Mouse (Mus musculus) left cerebral cortex, postnatal 10 days (tissue): Measurements from ENCODE around the gene Cyp2t4. TPM values are rescaled to one million over a fixed set of nuclear protein-coding genes. Genes with fewer than 3 reads are reported as not detected.

Source experiments
- DNase-seq, 2 experiments: peaks; one replicate each; pipeline ENCODE4 v3.0.0; 2021 to 2022; ENCODE audit warnings: low spot score in 2 of 2, mixed read lengths in 1 of 2; ENCODE audit errors: extremely low spot score in 1 of 2
- intact Hi-C: fragments of 180-260 bp; cut with DNase I; formaldehyde crosslinking; loops from one replicate; pipeline ENCODE4 v1.15.1; 2025
- total RNA-seq, 2 experiments: library from RNA; stranded (reverse); gene quantifications; 2 replicates each; pipeline ENCODE4 v1.2.3; 2021

Gene Cyp2t4
- total RNA-seq, 2 experiments from 2014 or later, result not detected

DNA sequence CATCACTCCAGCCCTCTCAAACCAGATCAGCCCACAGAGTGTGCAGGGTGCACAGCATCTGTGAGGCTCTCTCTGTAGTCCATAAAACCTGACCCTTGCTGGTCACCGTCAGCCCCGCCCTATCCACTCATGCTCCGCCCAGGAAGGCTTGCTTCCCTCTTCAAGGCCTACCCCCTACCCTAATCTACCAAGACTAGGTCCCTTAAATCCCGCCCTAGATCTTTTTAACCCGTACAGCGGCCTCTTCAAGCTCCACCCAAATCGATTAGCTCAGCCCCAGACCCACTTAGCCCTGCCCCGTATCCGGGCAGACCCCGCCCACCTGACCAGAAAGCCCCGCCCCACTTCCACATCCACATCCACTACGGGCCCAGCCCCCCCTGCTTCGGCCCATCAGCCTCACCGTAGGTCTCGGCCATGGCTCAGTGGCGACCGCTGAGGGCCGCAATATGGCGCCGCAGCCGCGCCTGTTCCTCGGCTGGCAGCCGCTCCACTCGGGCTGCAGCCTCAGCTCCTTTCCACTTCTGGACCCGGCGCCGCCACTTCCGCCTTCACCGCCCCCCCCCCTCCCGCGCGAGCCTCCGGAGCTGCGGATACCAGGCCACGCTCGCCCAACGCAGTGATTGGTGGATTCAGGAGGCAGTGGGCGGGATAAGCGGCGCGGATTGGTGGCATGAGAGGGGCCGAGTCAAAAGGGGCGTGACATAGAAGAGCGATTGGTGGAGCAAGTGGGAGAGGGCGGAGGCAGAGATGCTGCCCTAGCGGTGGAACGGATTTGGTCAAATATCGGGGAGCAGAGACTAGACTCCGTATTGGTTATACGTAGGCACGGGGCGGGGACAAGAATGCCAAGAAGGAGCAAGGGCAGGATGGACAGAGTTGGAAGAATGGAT lies 25.1 kb downstream of the Cyp2t4 start, which contains the start of gene Rab4b:
Gene Rab4b, minus strand, starts transcription at position 573 of the 893 bp plus-strand sequence.
- peak; percentile 99 to 100 for DNase-seq
- intact Hi-C loops, result no loop called here

- no peak for DNase-seq
- intact Hi-C loops, result no loop called here
Measured at GRCm38 (mm10) chr7:27179217-27179918, 25.9 kb downstream of the Cyp2t4 start.

DNA sequence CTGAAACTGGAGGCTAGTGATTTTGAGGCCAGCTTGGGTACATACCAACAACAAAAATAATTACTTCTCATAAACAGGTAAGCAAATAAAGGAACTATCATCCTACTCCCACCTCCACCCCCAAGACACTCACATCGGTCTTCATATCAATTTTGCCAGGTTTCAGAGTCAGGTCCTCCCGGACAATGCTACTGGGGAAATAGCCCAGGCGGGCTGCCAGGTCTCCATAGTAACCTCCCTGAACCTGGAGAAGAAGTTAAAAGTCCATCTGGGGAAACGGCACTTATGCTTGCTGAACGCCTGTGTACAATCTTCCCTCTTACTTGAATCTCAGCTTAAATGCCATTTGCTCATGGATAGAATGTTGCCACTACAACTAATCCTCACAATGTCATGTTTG lies 26.5 kb downstream of the Cyp2t4 start:
- DNase-seq, result peak in 1 of 2 experiments; percentile 50
- intact Hi-C loops, result no loop called here

GRCm38 (mm10) chr7:27180837-27181695 lies 27.6 kb downstream of the Cyp2t4 start, which contains the start of the genes Gm21983 and Mia:
Gene Gm21983, minus strand, starts transcription at chr7:27181086.
Gene Mia, minus strand, starts transcription at chr7:27181157.
- DNase-seq, result no peak
- intact Hi-C loops, result no loop called here

GRCm38 (mm10) chr7:27182498-27182897 lies 29.0 kb downstream of the Cyp2t4 start:
- DNase-seq, result no peak
- intact Hi-C loops, result no loop called here

- intact Hi-C loops, result no loop called here
- DNase-seq, result no peak
Measured at GRCm38 (mm10) chr7:27184964-27185363, 31.4 kb downstream of the Cyp2t4 start.

DNA sequence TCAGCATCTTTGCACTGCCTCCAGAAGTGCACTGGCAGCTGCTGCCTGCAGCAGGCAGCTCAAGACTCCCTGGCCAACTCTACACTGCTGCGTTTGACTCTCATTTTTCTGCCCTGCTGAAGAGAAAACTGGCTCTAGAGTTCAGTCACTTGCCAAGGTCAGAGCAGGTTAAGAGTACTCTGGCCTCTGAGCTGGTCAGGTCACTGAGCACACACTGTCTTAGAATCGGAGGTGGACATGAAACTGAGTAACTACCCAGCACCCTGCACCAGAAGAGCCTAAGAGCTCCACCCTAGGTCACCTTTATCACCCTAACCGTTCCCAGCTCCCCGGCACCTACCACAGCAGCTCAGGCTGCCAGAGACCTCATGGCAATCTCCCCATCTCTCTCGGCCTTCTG lies 32.5 kb downstream of the Cyp2t4 start:
- intact Hi-C loops, result no loop called here

GRCm38 (mm10) chr7:27189271-27189931 lies 35.9 kb downstream of the Cyp2t4 start:
- intact Hi-C loops, result no loop called here
- DNase-seq, result no peak

More for the DNA sequence above, 32.5 kb downstream of the Cyp2t4 start:
- no peak for DNase-seq

DNA sequence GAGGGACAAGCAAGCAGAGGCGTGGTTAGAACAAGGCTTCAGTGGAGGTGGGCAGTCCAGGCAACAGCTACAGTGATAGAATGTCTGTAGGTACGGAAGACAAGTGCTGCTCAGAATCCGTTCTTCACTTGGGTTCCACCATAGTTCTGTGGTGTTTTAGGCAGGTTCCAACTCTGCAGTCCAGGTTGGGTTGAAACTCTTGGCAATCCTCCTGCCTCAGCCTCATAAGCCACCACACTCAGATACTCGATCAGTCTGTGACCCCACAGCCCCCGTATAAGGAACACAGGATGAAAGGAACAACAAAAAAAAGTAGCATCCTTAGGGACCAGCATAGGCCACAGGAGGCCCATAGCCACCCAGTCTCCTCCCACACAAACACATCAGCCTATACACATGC lies 38.9 kb downstream of the Cyp2t4 start:
- intact Hi-C loops, result no loop called here
- no peak for DNase-seq

- intact Hi-C loops, result no loop called here
- DNase-seq, result no peak
Measured at GRCm38 (mm10) chr7:27193731-27194130, 40.2 kb downstream of the Cyp2t4 start.

GRCm38 (mm10) chr7:27195681-27196611 lies 42.4 kb downstream of the Cyp2t4 start, which contains the start of the genes BC024978 and Snrpa:
Gene BC024978, plus strand, starts transcription at chr7:27195781.
Gene Snrpa, minus strand, starts transcription at chr7:27196271.
- intact Hi-C loops, result no loop called here

GRCm38 (mm10) chr7:27197136-27197535 lies 43.6 kb downstream of the Cyp2t4 start:
- intact Hi-C loops, result no loop called here

More at GRCm38 (mm10) chr7:27195681-27196611, 42.4 kb downstream of the Cyp2t4 start, which contains the start of the genes BC024978 and Snrpa:
- DNase-seq, result peak; percentile 97 to 99

DNA sequence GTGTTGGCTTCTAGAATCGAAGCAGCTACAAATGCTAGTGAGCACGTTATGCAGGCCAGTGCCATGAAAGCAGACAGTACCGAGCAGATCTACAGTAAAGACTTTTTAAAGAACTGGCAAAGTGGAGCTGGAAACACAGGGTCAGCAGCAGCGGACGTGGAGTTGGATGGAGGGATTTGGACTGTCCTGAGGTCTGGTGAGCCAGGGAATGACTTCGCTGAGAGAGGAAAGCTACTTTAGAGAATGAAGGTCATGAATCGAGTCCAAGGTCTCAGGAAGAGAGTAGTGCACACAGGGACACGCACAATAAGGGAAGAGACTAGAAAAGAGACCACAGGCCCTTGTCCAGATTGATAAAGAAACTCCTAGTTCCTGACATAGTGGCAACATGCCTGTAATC lies 44.1 kb downstream of the Cyp2t4 start:
- intact Hi-C loops, result no loop called here

More at GRCm38 (mm10) chr7:27197136-27197535, 43.6 kb downstream of the Cyp2t4 start:
- no peak for DNase-seq

DNA sequence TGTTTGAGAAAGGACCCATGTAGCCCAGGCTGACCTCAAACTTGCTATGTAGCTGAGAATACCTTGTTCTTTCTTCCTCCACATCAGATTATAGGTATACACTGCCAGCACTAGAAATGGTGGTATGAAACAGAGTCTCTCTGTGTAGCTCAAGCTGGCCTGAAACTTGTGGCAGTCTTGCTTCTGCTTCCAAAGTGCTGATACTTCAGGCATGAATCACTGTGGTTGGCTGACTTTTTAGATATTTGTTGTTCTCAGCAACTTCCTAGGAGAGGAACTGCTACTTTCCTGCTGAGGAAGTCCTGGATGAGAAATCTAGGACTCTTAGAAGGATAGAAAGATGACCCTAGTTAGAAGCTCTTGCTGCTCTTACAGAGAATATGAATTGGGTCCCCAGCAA lies 44.8 kb downstream of the Cyp2t4 start:
- intact Hi-C loops, result no loop called here
- no peak for DNase-seq

More for the DNA sequence above, 44.1 kb downstream of the Cyp2t4 start:
- no peak for DNase-seq

DNA sequence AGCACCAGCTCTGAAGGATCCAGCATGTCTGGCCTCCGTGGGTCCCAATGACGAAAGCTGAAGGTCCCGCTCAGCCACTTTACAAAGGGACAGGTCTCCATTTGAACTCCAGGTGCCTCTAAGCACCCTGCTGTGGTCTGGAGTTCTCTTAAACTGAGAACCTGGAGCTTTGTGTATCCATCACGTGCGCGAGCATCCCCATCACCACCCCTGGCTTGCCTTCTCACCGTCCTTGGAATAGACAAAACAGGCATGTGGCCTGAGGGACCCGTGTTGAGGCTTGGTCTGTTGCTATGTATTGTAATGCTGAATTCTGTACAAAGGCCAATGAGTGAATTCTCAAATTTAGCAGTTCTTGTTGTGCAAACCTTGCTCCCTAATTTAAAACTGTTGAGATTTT lies 45.3 kb downstream of the Cyp2t4 start:
- intact Hi-C loops, result no loop called here
- no peak for DNase-seq

DNA sequence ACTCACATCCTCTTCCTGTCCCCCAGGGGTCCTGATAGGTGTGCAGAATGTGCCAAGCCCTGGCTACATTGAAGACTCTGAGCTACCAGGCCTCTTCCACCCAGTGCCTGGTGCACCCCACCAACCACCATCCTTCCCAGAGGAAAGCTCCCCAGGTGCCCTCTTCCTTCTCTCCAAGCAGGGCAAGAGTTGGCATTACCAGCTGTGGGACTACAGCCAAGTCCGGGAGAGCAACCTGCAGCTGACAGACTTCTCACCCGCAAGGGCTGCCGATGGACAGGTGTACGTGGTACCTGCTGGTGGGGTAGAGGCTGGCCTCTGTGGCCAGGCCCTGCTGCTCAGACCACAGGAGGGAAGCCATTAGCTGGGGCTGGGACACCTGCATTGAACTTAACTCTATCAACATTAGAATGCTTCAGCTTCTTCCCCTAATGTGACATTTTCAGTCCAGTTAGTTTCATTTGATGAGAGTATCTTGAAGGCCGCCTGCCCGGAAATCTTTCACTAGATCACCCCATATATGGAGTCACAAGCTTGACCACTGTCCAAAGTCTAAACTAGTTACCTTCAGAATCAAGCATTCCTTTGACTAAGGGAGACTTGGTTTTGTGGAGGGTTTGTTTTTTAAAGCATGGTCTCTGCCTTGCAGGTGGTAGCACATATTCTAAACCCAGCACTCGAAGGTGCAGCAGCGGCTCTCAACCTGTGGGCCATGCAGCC lies 50.4 kb downstream of the Cyp2t4 start:
- intact Hi-C loops, result no loop called here
- DNase-seq, result no peak
